Mouse (Mus musculus) small intestine, adult 2 months (tissue): Measurements from ENCODE around the gene Bmp8b. TPM values are rescaled to one million over a fixed set of nuclear protein-coding genes. Genes with fewer than 3 reads are reported as not detected.

ENCODE experiments used
- H3K27ac ChIP-seq: fragments of 200-500 bp; 2 replicates; pipeline ENCODE4 v1.5.1; 2012; ENCODE audit warnings: low read depth, low read length, control low read depth, inconsistent platforms; ENCODE audit not compliant: insufficient read depth
- H3K27me3 ChIP-seq: fragments of 200-500 bp; 2 replicates; pipeline ENCODE4 v1.6.1; 2012; ENCODE audit warnings: mild to moderate bottlenecking, moderate library complexity, low read length, inconsistent platforms; ENCODE audit not compliant: control insufficient read depth, insufficient read depth
- H3K36me3 ChIP-seq: fragments of 200-500 bp; 2 replicates; pipeline ENCODE4 v1.6.1; 2012; ENCODE audit warnings: mild to moderate bottlenecking, low read length, control low read depth, inconsistent platforms; ENCODE audit not compliant: control insufficient read depth, insufficient read depth
- H3K4me1 ChIP-seq: fragments of 200-500 bp; 2 replicates; pipeline ENCODE4 v1.6.1; 2012; ENCODE audit warnings: low read length, inconsistent platforms, mixed read lengths; ENCODE audit not compliant: control insufficient read depth, insufficient read depth, insufficient read length
- H3K4me3 ChIP-seq: fragments of 200-500 bp; 2 replicates; pipeline ENCODE4 v1.5.1; 2012; ENCODE audit warnings: low read depth, mild to moderate bottlenecking, control low read depth, inconsistent platforms, low read length, moderate library complexity
- CTCF ChIP-seq: fragments of 200-500 bp; IDR thresholded peaks from 2 replicates; pipeline ENCODE4 v1.5.1; 2012; ENCODE audit warnings: low read depth, mild to moderate bottlenecking, control low read depth, inconsistent platforms, low read length, moderate library complexity, mixed read lengths; ENCODE audit not compliant: insufficient replicate concordance, insufficient read length; ENCODE audit errors: extremely low read depth
- POLR2A ChIP-seq: fragments of 200-500 bp; IDR thresholded peaks from 2 replicates; pipeline ENCODE4 v1.6.1; 2012; ENCODE audit warnings: low read depth, mild to moderate bottlenecking, control low read depth, inconsistent platforms, low read length, moderate library complexity
- WGBS: fragments of 180-500 bp; shearing (Covaris S2); methylation state at CpG from one replicate; pipeline ENCODE4 v1.1.7; 2018; 5-methylcytosine and 5-hydroxymethylcytosine counted together
- polyA plus RNA-seq: library from polyadenylated mRNA; depleted of rRNA; stranded (reverse); fragments of >200 nt; gene quantifications from 2 replicates; pipeline ENCODE4 v1.2.3, GENCODE M21; 2012

The Bmp8b gene
- polyA plus RNA-seq, 1 experiment = 19.3 TPM

GRCm38 (mm10) chr4:123078231-123078630, 26.7 kb upstream of the Bmp8b start:
- H3K4me1 ChIP-seq = peaks cover 11% of the 10 kb centered on the region
- H3K4me3 ChIP-seq = no peak overlapping the region
- no peak overlapping the region for H3K27ac ChIP-seq
- no peaks in the 10 kb centered on the region for H3K27me3 ChIP-seq
- H3K36me3 ChIP-seq = no peaks in the 10 kb centered on the region
- WGBS = 32% methylated on average over 4 of the region's 4 CpGs
- TF ChIP-seq CTCF (no peak), POLR2A (no peak)

DNA sequence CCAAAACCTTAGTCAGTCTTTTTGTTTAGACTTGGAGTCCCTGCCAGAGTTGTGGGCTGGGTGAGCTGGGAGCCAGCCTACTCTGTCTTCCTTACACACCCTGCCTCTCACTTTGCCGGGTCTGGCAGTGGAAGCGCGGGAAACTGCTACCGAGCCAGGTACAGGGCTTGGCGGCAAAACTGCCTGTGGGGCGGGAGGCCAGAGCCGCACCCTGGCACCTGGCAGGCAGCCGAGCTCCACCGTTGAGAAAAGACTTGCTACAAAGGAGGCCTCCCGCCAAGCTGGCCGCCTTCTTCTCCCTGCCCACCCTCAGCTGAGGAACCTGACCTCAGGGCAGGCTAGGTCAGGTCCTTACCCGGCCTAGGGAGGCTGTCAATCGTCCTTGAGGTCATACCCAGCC, 24.2 kb upstream of the Bmp8b start:
- H3K27me3 ChIP-seq = no peaks in the 10 kb centered on the region
- H3K4me3 ChIP-seq = no peak overlapping the region
- H3K36me3 ChIP-seq = no peaks in the 10 kb centered on the region
- H3K4me1 ChIP-seq = peaks cover 11% of the 10 kb centered on the region
- no peak for TF ChIP-seq POLR2A
- no peak for TF ChIP-seq CTCF
- H3K27ac ChIP-seq = 0 out of 2 replicates have a peak overlapping the region, but pooled peaks have one; percentile 24
- WGBS = 15% methylated on average over 13 of the region's 13 CpGs

DNA sequence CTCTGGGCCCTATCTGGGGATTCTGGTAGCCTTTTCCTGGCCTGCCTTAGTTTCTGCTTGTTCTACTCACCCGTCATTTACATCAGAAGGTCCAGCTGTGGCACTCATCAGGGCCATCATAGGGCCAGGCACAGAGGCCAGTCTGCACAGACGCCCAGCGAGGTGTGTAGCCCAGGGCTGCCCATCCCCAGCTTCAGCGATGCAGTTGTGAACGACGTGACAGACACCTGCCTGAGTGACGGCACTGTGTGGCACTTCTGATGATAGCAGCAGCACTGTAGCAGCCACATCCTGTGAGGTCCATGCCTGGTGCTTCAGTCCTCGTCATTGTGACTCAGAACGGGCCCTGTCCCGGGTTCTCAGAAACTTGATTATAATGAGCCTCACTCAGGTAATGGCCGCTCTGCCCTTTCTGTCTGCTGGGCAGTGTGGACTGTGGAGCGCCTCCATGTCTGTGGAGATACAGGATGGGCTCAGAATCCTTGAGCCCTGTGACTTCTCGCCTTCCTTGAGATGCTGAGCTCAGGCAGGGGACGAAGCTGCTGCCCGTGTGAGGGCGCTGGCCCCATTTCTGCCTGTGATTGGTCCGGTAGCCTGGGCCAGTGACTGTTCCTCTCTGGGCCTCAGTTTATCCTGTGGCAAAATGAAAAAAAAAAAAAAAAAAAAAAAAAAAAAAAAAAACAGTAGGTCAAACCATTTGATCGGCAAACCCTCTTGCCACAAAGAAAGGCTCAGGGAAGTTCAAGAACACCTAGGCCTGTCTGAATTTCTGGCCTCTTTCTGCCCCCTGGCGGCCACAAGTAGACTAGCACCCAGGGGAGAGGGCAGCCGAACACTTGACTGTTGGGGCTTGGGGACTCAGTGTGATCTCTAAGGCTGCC, 22.4 kb upstream of the Bmp8b start:
- Histone ChIP-seq H3K4me1 (peaks cover 11% of the 10 kb centered on the region), H3K4me3 (no peak overlapping the region), H3K27ac (no peak overlapping the region), H3K27me3 (no peaks in the 10 kb centered on the region), H3K36me3 (no peaks in the 10 kb centered on the region)
- WGBS = 78% methylated on average over 20 of the region's 20 CpGs
- TF ChIP-seq POLR2A = no peak
- TF ChIP-seq CTCF = peak; percentile 87

- no peak for TF ChIP-seq CTCF
- TF ChIP-seq POLR2A = no peak
- Histone ChIP-seq H3K27me3 (no peaks in the 10 kb centered on the region), H3K36me3 (no peaks in the 10 kb centered on the region), H3K4me1 (peaks cover 11% of the 10 kb centered on the region), H3K27ac (no peak overlapping the region), H3K4me3 (no peak overlapping the region)
- WGBS = 54% methylated on average over 13 of the region's 13 CpGs
These were observed 21.6 kb upstream of the Bmp8b start for GRCm38 (mm10) chr4:123083323-123083902.

GRCm38 (mm10) chr4:123085290-123085689, 19.7 kb upstream of the Bmp8b start:
- 92% methylated on average over 2 of the region's 2 CpGs for WGBS
- Histone ChIP-seq H3K4me3 (no peak overlapping the region), H3K36me3 (no peaks in the 10 kb centered on the region), H3K27ac (no peak overlapping the region), H3K4me1 (peaks cover 11% of the 10 kb centered on the region), H3K27me3 (no peaks in the 10 kb centered on the region)
- TF ChIP-seq POLR2A (no peak), CTCF (no peak)

DNA sequence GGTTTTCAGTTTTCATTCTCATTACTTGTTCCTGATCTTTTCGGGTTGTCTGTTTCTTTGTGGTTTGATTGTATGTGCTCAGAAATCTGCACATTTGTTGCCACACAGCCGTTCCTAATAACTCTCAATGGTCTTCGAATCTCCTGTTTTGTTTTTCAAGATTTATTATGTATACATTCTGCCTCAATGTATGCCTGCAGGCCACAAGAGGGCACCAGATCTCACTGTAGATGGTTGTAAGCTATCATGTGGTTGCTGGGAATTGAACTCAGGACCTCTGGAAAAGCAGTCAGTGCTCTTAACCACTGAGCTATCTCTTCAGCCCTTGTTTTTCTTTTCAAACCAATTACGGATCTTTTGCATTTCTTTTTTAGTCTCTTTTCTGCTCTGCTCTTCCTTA, 18.6 kb upstream of the Bmp8b start:
- Histone ChIP-seq H3K36me3 (no peaks in the 10 kb centered on the region), H3K27ac (no peak overlapping the region), H3K4me3 (no peak overlapping the region), H3K27me3 (no peaks in the 10 kb centered on the region), H3K4me1 (peaks cover 3% of the 10 kb centered on the region; the same call in 1 of the 2 replicates)
- WGBS = 92% methylated on average over 4 of the region's 4 CpGs
- TF ChIP-seq POLR2A (no peak), CTCF (no peak)

DNA sequence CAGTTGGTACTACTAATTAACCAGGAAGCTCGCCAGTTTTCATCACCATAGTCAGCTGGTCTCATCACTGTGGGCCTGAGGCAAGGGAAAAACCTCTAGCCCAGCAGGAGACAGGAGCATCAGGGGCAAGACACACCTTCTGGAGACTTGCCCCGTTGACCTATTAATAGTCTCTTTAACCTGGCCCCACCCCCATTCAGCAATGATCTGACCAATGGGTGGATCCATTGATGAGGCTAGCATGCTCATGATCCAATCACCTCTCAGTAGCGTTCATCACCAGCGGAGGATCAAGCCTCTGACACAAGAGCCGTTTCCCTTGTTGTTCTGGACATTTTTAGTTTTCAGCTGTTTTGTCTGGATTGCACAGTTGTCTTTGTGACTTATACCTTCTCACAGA, 12.3 kb upstream of the Bmp8b start:
- Histone ChIP-seq H3K4me1 (no peaks in the 10 kb centered on the region), H3K27ac (no peak overlapping the region), H3K27me3 (no peaks in the 10 kb centered on the region), H3K36me3 (no peaks in the 10 kb centered on the region), H3K4me3 (no peak overlapping the region)
- TF ChIP-seq POLR2A (no peak), CTCF (no peak)
- 71% methylated on average over 5 of the region's 5 CpGs for WGBS
